Mouse (Mus musculus) MEL (cell line): ENCODE data around the gene Olfr1026. TPM values are rescaled to one million over a fixed set of nuclear protein-coding genes. Genes with fewer than 3 reads are reported as not detected.

Source experiments
- DNase-seq: peaks from one replicate; pipeline ENCODE4 v3.0.0; 2011; ENCODE audit warnings: low read depth, low spot score
- H3K27ac ChIP-seq: 2 replicates; pipeline ENCODE4 v1.5.1; 2012; ENCODE audit warnings: low read depth, mild to moderate bottlenecking, control low read depth, low read length, moderate library complexity; ENCODE audit not compliant: control insufficient read depth
- H3K27me3 ChIP-seq, 2 experiments: fragments of 150-350 bp in 1 of 2; sonication (generic) in 1 of 2; 2 replicates each; pipeline ENCODE4 v1.6.1; 2012; ENCODE audit warnings: low read length in 2 of 2, mild to moderate bottlenecking in 2 of 2, improper control_type of control experiment in 1 of 2, moderate library complexity in 1 of 2; ENCODE audit not compliant: insufficient read depth in 2 of 2, control insufficient read depth in 1 of 2
- H3K36me3 ChIP-seq, 2 experiments: 2 replicates each; pipeline ENCODE4 v1.6.1; 2012 to 2014; ENCODE audit warnings: low read length in 2 of 2, improper control_type of control experiment in 1 of 2, inconsistent platforms in 1 of 2, mild to moderate bottlenecking in 1 of 2; ENCODE audit not compliant: insufficient read depth in 2 of 2, control insufficient read depth in 1 of 2
- H3K4me1 ChIP-seq, 2 experiments: fragments of 150-350 bp in 1 of 2; sonication (generic) in 1 of 2; 2 replicates each; pipeline ENCODE4 v1.6.1; 2012; ENCODE audit warnings: low read length in 2 of 2, improper control_type of control experiment in 1 of 2, mild to moderate bottlenecking in 1 of 2; ENCODE audit not compliant: insufficient read depth in 2 of 2, control insufficient read depth in 1 of 2
- H3K4me3 ChIP-seq, 2 experiments: fragments of 150-350 bp in 1 of 2; sonication (generic) in 1 of 2; 2 replicates each; pipeline ENCODE4 v1.5.1; 2012; ENCODE audit warnings: low read depth in 2 of 2, low read length in 2 of 2, mild to moderate bottlenecking in 2 of 2, moderate library complexity in 2 of 2, control low read depth in 1 of 2, improper control_type of control experiment in 1 of 2; ENCODE audit not compliant: control insufficient read depth in 1 of 2, insufficient read depth in 1 of 2
- H3K79me2 ChIP-seq: 2 replicates; pipeline ENCODE4 v1.6.1; 2012; ENCODE audit warnings: mild to moderate bottlenecking, low read length, moderate library complexity; ENCODE audit not compliant: control insufficient read depth, poor library complexity, insufficient read depth
- H3K9ac ChIP-seq: 2 replicates; pipeline ENCODE4 v1.6.1; 2012; ENCODE audit warnings: low read depth, mild to moderate bottlenecking, control low read depth, low read length, moderate library complexity; ENCODE audit not compliant: control insufficient read depth, poor library complexity, severe bottlenecking
- H3K9me3 ChIP-seq: fragments of 150-350 bp; sonication (generic); replicated peaks from 2 replicates; pipeline ENCODE4 v1.6.1; 2012; ENCODE audit warnings: mild to moderate bottlenecking, low read length, improper control_type of control experiment, moderate library complexity; ENCODE audit not compliant: insufficient read depth
- BHLHE40 ChIP-seq: IDR thresholded peaks from 2 replicates; pipeline ENCODE4 v1.6.1; 2012; ENCODE audit warnings: low read depth, mild to moderate bottlenecking, inconsistent platforms, low read length, improper control_type of control experiment, borderline replicate concordance
- CHD1 ChIP-seq: IDR thresholded peaks from 2 replicates; pipeline ENCODE4 v1.6.1; 2012; ENCODE audit warnings: low read depth, mild to moderate bottlenecking, inconsistent platforms, low read length, improper control_type of control experiment
- CHD2 ChIP-seq: IDR thresholded peaks from 2 replicates; pipeline ENCODE4 v1.6.1; 2011; ENCODE audit warnings: low read length, improper control_type of control experiment
- E2F4 ChIP-seq: IDR thresholded peaks from 2 replicates; pipeline ENCODE4 v1.6.1; 2011; ENCODE audit warnings: low read depth, low read length, improper control_type of control experiment, borderline replicate concordance
- ELF1 ChIP-seq: IDR thresholded peaks from 2 replicates; pipeline ENCODE4 v1.6.1; 2014; ENCODE audit warnings: low read depth, mild to moderate bottlenecking, inconsistent platforms, low read length, improper control_type of control experiment, moderate library complexity
- GABPA ChIP-seq: IDR thresholded peaks from 2 replicates; pipeline ENCODE4 v1.6.1; 2012; ENCODE audit warnings: low read depth, mild to moderate bottlenecking, inconsistent platforms, low read length, improper control_type of control experiment, moderate library complexity
- HCFC1 ChIP-seq: IDR thresholded peaks from 2 replicates; pipeline ENCODE4 v1.6.1; 2012; ENCODE audit warnings: low read depth, mild to moderate bottlenecking, inconsistent platforms, low read length, improper control_type of control experiment, moderate library complexity
- JUND ChIP-seq: IDR thresholded peaks from 2 replicates; pipeline ENCODE4 v1.6.1; 2011; ENCODE audit warnings: low read depth, mild to moderate bottlenecking, improper control_type of control experiment, low read length
- KAT2A ChIP-seq: conservative IDR thresholded peaks from 2 replicates; pipeline ENCODE4 v1.6.1; 2012; ENCODE audit warnings: low read depth, low read length, improper control_type of control experiment, inconsistent platforms
- MAX ChIP-seq: IDR thresholded peaks from 2 replicates; pipeline ENCODE4 v1.6.1; 2011; ENCODE audit warnings: low read length, improper control_type of control experiment
- MAZ ChIP-seq: IDR thresholded peaks from 2 replicates; pipeline ENCODE4 v1.6.1; 2012; ENCODE audit warnings: low read depth, mild to moderate bottlenecking, inconsistent platforms, low read length, improper control_type of control experiment
- MXI1 ChIP-seq: IDR thresholded peaks from 2 replicates; pipeline ENCODE4 v1.6.1; 2011; ENCODE audit warnings: mild to moderate bottlenecking, low read depth, low read length, improper control_type of control experiment
- MYC ChIP-seq: IDR thresholded peaks from 2 replicates; pipeline ENCODE4 v1.6.1; 2011; ENCODE audit warnings: low read depth, mild to moderate bottlenecking, low read length, improper control_type of control experiment, moderate library complexity
- NRF1 ChIP-seq: IDR thresholded peaks from 2 replicates; pipeline ENCODE4 v1.6.1; 2014; ENCODE audit warnings: low read depth, mild to moderate bottlenecking, inconsistent platforms, low read length, improper control_type of control experiment, moderate library complexity; ENCODE audit not compliant: poor library complexity, insufficient read depth, severe bottlenecking
- POLR2A ChIP-seq, 2 experiments: IDR thresholded peaks; 2 replicates each; pipeline ENCODE4 v1.6.1; 2011 to 2012; ENCODE audit warnings: low read length in 2 of 2, mild to moderate bottlenecking in 2 of 2, control low read depth in 1 of 2, improper control_type of control experiment in 1 of 2, low read depth in 1 of 2, moderate library complexity in 1 of 2; ENCODE audit not compliant: control insufficient read depth in 1 of 2, insufficient read depth in 1 of 2, poor library complexity in 1 of 2
- POLR2AphosphoS2 ChIP-seq: IDR thresholded peaks from 2 replicates; pipeline ENCODE4 v1.6.1; 2011; ENCODE audit warnings: low read length, improper control_type of control experiment
- POLR2AphosphoS5 ChIP-seq: IDR thresholded peaks from 2 replicates; pipeline ENCODE4 v1.6.1; 2012; ENCODE audit warnings: low read depth, borderline replicate concordance, mild to moderate bottlenecking, inconsistent platforms, low read length, moderate library complexity, mixed read lengths
- RAD21 ChIP-seq: IDR thresholded peaks from 2 replicates; pipeline ENCODE4 v1.6.1; 2011; ENCODE audit warnings: mild to moderate bottlenecking, low read depth, low read length, improper control_type of control experiment
- RCOR1 ChIP-seq: IDR thresholded peaks from 2 replicates; pipeline ENCODE4 v1.6.1; 2012; ENCODE audit warnings: low read depth, mild to moderate bottlenecking, inconsistent platforms, low read length, improper control_type of control experiment
- SMC3 ChIP-seq: IDR thresholded peaks from 2 replicates; pipeline ENCODE4 v1.6.1; 2011; ENCODE audit warnings: low read depth, low read length, improper control_type of control experiment
- TAL1 ChIP-seq: IDR thresholded peaks from 2 replicates; pipeline ENCODE4 v1.6.1; 2012; ENCODE audit warnings: mild to moderate bottlenecking, inconsistent platforms, low read length, moderate library complexity, mixed read lengths
- TCF12 ChIP-seq: IDR thresholded peaks from 2 replicates; pipeline ENCODE4 v1.6.1; 2014; ENCODE audit warnings: low read depth, mild to moderate bottlenecking, inconsistent platforms, low read length, improper control_type of control experiment, moderate library complexity
- UBTF ChIP-seq: IDR thresholded peaks from 2 replicates; pipeline ENCODE4 v1.6.1; 2012; ENCODE audit warnings: low read depth, mild to moderate bottlenecking, inconsistent platforms, low read length, improper control_type of control experiment, moderate library complexity, borderline replicate concordance; ENCODE audit not compliant: insufficient read depth
- USF2 ChIP-seq, 2 experiments: IDR thresholded peaks; 2 replicates each; pipeline ENCODE4 v1.6.1; 2011 to 2012; ENCODE audit warnings: improper control_type of control experiment in 2 of 2, low read length in 2 of 2, borderline replicate concordance in 1 of 2, inconsistent platforms in 1 of 2, low read depth in 1 of 2, mild to moderate bottlenecking in 1 of 2; ENCODE audit not compliant: insufficient read depth in 1 of 2
- ZMIZ1 ChIP-seq: IDR thresholded peaks from 2 replicates; pipeline ENCODE4 v1.6.1; 2012; ENCODE audit warnings: low read depth, mild to moderate bottlenecking, inconsistent platforms, low read length, improper control_type of control experiment, moderate library complexity
- polyA plus RNA-seq, 2 experiments: library from polyadenylated mRNA; stranded (reverse) in 1 of 2; unstranded in 1 of 2; fragments of >175 nt in 1 of 2; fragments of >200 nt in 1 of 2; gene quantifications; 2 replicates each; pipeline versions ENCODE4 v1.2.1 to v1.2.4; 2012; ENCODE audit warnings: low replicate concordance in 2 of 2, low read depth in 1 of 2; ENCODE audit not compliant: insufficient read length in 2 of 2, insufficient read depth in 1 of 2, missing spikeins in 1 of 2
- total RNA-seq: library from RNA; depleted of rRNA; stranded (reverse); fragments of 300-350 nt; gene quantifications from 2 replicates; pipeline ENCODE4 v1.2.3, GENCODE M21; 2012

Gene Olfr1026
- total and polyA plus RNA-seq, 3 experiments = not detected

- H3K9ac ChIP-seq = no peak within 1 kb of the TSS
- H3K9me3 ChIP-seq = no peaks in the 10 kb centered on the region
- no peak within 1 kb of the TSS for H3K27ac ChIP-seq
- TF ChIP-seq GABPA (no peak), ELF1 (no peak), NRF1 (no peak), RAD21 (no peak), TAL1 (no peak), MAX (no peak), MYC (no peak), UBTF (no peak), SMC3 (no peak), JUND (no peak), E2F4 (no peak), ZMIZ1 (no peak), KAT2A (no peak), CHD1 (no peak), BHLHE40 (no peak), TCF12 (no peak), MAZ (no peak), MXI1 (no peak)
- TF ChIP-seq, all 39 proteins: peak for 0
- Histone ChIP-seq H3K4me3 (no peak within 1 kb of the TSS), H3K79me2 (no peaks in the 10 kb centered on the region), H3K27me3 (no peaks in the 10 kb centered on the region), H3K4me1 (no peaks in the 10 kb centered on the region), H3K36me3 (no peaks in the 10 kb centered on the region)
- DNase-seq = no peak
Observed at GRCm38 (mm10) chr2:85950137-85950536, 28.8 kb downstream of the Olfr1026 start, which contains the start of gene Olfr1028. Gene Olfr1028 (plus strand): TSS chr2:85950437.

GRCm38 (mm10) chr2:85973595-85973994 is 52.2 kb downstream of the Olfr1026 start, which contains the start of gene Olfr1029:
Gene Olfr1029 (plus strand): TSS chr2:85973895.
- Histone ChIP-seq H3K79me2 (no peaks in the 10 kb centered on the region), H3K4me3 (no peak within 1 kb of the TSS), H3K9me3 (no peaks in the 10 kb centered on the region), H3K27me3 (no peaks in the 10 kb centered on the region), H3K27ac (no peak within 1 kb of the TSS), H3K9ac (no peak within 1 kb of the TSS), H3K36me3 (no peaks in the 10 kb centered on the region), H3K4me1 (no peaks in the 10 kb centered on the region)
- TF ChIP-seq KAT2A (no peak), MXI1 (no peak), POLR2A (IDR thresholded peaks at IDR 0.05; ENCODE audit: control insufficient read depth in 1 of 2, insufficient read depth in 1 of 2, low read depth in 1 of 2, low read length in 2 of 2, poor library complexity in 1 of 2) (no peak), POLR2AphosphoS2 (no peak), ZMIZ1 (no peak), CHD1 (no peak), RCOR1 (no peak), TAL1 (no peak), CHD2 (no peak), USF2 (IDR thresholded peaks at IDR 0.05; ENCODE audit: borderline replicate concordance in 1 of 2, insufficient read depth in 1 of 2, low read depth in 1 of 2, low read length in 2 of 2) (no peak), ELF1 (no peak), NRF1 (no peak), POLR2AphosphoS5 (no peak), HCFC1 (no peak)
- no peak for DNase-seq
